Mouse (Mus musculus) CH12.LX (cell line): ENCODE measurements at regions not wholly inside any gene's neighbourhood (a gene's known extent, or its start where the extent isn't known, plus 50 kb on each side); places are given as distances from the start of the nearest gene placed in this dataset.

Source experiments
- DNase-seq: peaks from one replicate; pipeline ENCODE4 v3.0.0-alpha.2; 2013; ENCODE audit errors: extremely low read depth
- H3K27ac ChIP-seq: 2 replicates; pipeline ENCODE4 v1.5.1; 2012; ENCODE audit warnings: low read depth, mild to moderate bottlenecking, control low read depth, moderate library complexity; ENCODE audit not compliant: insufficient read depth
- H3K27me3 ChIP-seq: replicated peaks from 2 replicates; pipeline ENCODE3; 2012; ENCODE audit warnings: inconsistent platforms
- H3K36me3 ChIP-seq, 2 experiments: replicated peaks in 1 of 2; 2 replicates each; pipeline versions ENCODE3 to v1.6.1; 2012; ENCODE audit warnings: inconsistent platforms in 1 of 2, low read length in 1 of 2, mild to moderate bottlenecking in 1 of 2, mixed read lengths in 1 of 2, moderate library complexity in 1 of 2; ENCODE audit not compliant: control insufficient read depth in 1 of 2, insufficient read depth in 1 of 2
- H3K4me1 ChIP-seq, 2 experiments: 2 replicates each; pipeline ENCODE4 v1.6.1; 2012; ENCODE audit warnings: inconsistent platforms in 1 of 2, moderate library complexity in 1 of 2; ENCODE audit not compliant: insufficient read depth in 2 of 2, control insufficient read depth in 1 of 2
- H3K4me2 ChIP-seq: 2 replicates; pipeline ENCODE4 v1.6.1; 2012; ENCODE audit warnings: low read depth, mild to moderate bottlenecking, control low read depth; ENCODE audit not compliant: poor library complexity, insufficient read depth, severe bottlenecking
- H3K4me3 ChIP-seq, 3 experiments: fragments of 150-350 bp in 1 of 3; sonication (generic) in 1 of 3; replicated peaks in 1 of 3; 2 replicates each; pipeline versions ENCODE3 to v1.5.1; 2011 to 2012; ENCODE audit warnings: low read depth in 2 of 3, low read length in 2 of 3, mild to moderate bottlenecking in 2 of 3, moderate library complexity in 2 of 3, control low read depth in 1 of 3, improper control_type of control experiment in 1 of 3, inconsistent platforms in 1 of 3, mixed read lengths in 1 of 3; ENCODE audit not compliant: poor library complexity in 1 of 3
- H3K79me2 ChIP-seq: replicated peaks from 2 replicates; pipeline ENCODE4 v1.6.1; 2012; ENCODE audit warnings: mild to moderate bottlenecking, moderate library complexity; ENCODE audit not compliant: control insufficient read depth, poor library complexity, insufficient read depth, severe bottlenecking; ENCODE audit errors: extremely low read depth
- H3K9ac ChIP-seq: 2 replicates; pipeline ENCODE4 v1.6.1; 2012; ENCODE audit warnings: low read depth, mild to moderate bottlenecking, control low read depth, moderate library complexity; ENCODE audit not compliant: insufficient read depth
- H3K9me3 ChIP-seq: replicated peaks from 2 replicates; pipeline ENCODE3; 2012; ENCODE audit warnings: low read length, inconsistent platforms, mixed read lengths
- CHD1 ChIP-seq: IDR thresholded peaks from 2 replicates; pipeline ENCODE4 v1.6.1; 2012; ENCODE audit warnings: low read depth, low read length, improper control_type of control experiment, inconsistent platforms
- CHD2 ChIP-seq: IDR thresholded peaks from 2 replicates; pipeline ENCODE4 v1.6.1; 2011; ENCODE audit warnings: low read length, improper control_type of control experiment
- ELF1 ChIP-seq: IDR thresholded peaks from 2 replicates; pipeline ENCODE4 v1.6.1; 2014; ENCODE audit warnings: low read depth, mild to moderate bottlenecking, inconsistent platforms, low read length, improper control_type of control experiment
- EP300 ChIP-seq: IDR thresholded peaks from 2 replicates; pipeline ENCODE4 v1.6.1; 2011; ENCODE audit warnings: low read length, improper control_type of control experiment
- ETS1 ChIP-seq: conservative IDR thresholded peaks from 2 replicates; pipeline ENCODE4 v1.6.1; 2012; ENCODE audit warnings: low read depth, mild to moderate bottlenecking, inconsistent platforms, low read length, improper control_type of control experiment, moderate library complexity
- HCFC1 ChIP-seq: IDR thresholded peaks from 2 replicates; pipeline ENCODE4 v1.6.1; 2012; ENCODE audit warnings: low read depth, mild to moderate bottlenecking, inconsistent platforms, low read length, improper control_type of control experiment
- JUN ChIP-seq: IDR thresholded peaks from 2 replicates; pipeline ENCODE4 v1.6.1; 2011; ENCODE audit warnings: low read depth, mild to moderate bottlenecking, low read length, improper control_type of control experiment, moderate library complexity; ENCODE audit not compliant: insufficient read depth
- JUND ChIP-seq: conservative IDR thresholded peaks from 2 replicates; pipeline ENCODE4 v1.6.1; 2011; ENCODE audit warnings: low read depth, low read length, improper control_type of control experiment
- MAX ChIP-seq: IDR thresholded peaks from 2 replicates; pipeline ENCODE4 v1.6.1; 2011; ENCODE audit warnings: low read length, improper control_type of control experiment
- MAZ ChIP-seq: IDR thresholded peaks from 2 replicates; pipeline ENCODE4 v1.6.1; 2012; ENCODE audit warnings: low read depth, mild to moderate bottlenecking, inconsistent platforms, low read length, improper control_type of control experiment, moderate library complexity
- MYC ChIP-seq: IDR thresholded peaks from 2 replicates; pipeline ENCODE4 v1.6.1; 2011; ENCODE audit warnings: low read depth, mild to moderate bottlenecking, improper control_type of control experiment, low read length
- PAX5 ChIP-seq: IDR thresholded peaks from 2 replicates; pipeline ENCODE4 v1.6.1; 2012; ENCODE audit warnings: low read length, inconsistent platforms, mixed read lengths
- SIN3A ChIP-seq: IDR thresholded peaks from 2 replicates; pipeline ENCODE4 v1.6.1; 2012; ENCODE audit warnings: low read length, improper control_type of control experiment, inconsistent platforms
- SMC3 ChIP-seq: IDR thresholded peaks from 2 replicates; pipeline ENCODE4 v1.6.1; 2011; ENCODE audit warnings: low read depth, low read length, improper control_type of control experiment
- USF1 ChIP-seq: IDR thresholded peaks from 2 replicates; pipeline ENCODE4 v1.6.1; 2014; ENCODE audit warnings: low read depth, mild to moderate bottlenecking, inconsistent platforms, low read length, improper control_type of control experiment
- USF2 ChIP-seq: conservative IDR thresholded peaks from 2 replicates; pipeline ENCODE4 v1.6.1; 2011; ENCODE audit warnings: low read depth, low read length, improper control_type of control experiment
- ZNF384 ChIP-seq: IDR thresholded peaks from 2 replicates; pipeline ENCODE4 v1.6.1; 2012; ENCODE audit warnings: low read depth, low read length, improper control_type of control experiment, inconsistent platforms
- dilution Hi-C: fragments of 300-500 bp; cut with MboI; formaldehyde crosslinking; loops from 2 replicates; pipeline ENCODE4 v1.14.3; 2020; ENCODE audit warnings: low sequenced_read_pairs; ENCODE audit not compliant: extremely low pct_unique_long_range_greater_than_20kb, extremely low pct_ligation_motif_present
- in situ Hi-C: fragments of 300-500 bp; cut with MboI; formaldehyde crosslinking; loops from 3 replicates; pipeline ENCODE4 v1.14.3; 2019; ENCODE audit warnings: low sequenced_read_pairs, low pct_ligation_motif_present, low pct_unique_long_range_greater_than_20kb, mixed read lengths

DNA sequence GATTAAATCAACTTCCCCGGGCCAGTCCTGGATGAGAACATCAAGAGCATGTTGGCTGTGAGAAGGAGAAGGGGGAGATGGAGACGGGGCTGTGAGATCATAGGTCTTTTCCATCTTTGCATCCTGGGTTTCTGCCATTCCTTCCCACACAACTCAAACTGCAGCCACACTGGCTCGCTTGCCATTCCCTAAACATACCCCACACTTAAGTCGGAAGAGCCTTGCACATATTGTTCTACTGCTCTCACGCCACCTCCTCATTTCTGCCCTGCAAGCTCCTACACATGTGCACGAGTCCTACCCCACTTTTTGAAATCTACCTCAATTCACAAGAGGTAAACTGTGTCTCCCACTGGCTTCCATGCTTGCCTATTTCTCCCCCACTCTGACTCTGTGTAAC is 228.3 kb upstream of the Lyplal1 start:
- DNase-seq, result no peak
- dilution Hi-C loops (no loop called here), in situ Hi-C loops (no loop called here)
- Histone ChIP-seq H3K4me2 (no peak overlapping the region), H3K27me3 (no peaks in the 10 kb centered on the region), H3K4me3 (no peak overlapping the region), H3K4me1 (no peaks in the 10 kb centered on the region), H3K36me3 (no peaks in the 10 kb centered on the region), H3K27ac (no peak overlapping the region), H3K9me3 (peaks cover 61% of the 10 kb centered on the region), H3K9ac (no peak overlapping the region), H3K79me2 (no peaks in the 10 kb centered on the region)
- TF ChIP-seq PAX5, result no peak
- no peak for TF ChIP-seq JUN
- no peak for TF ChIP-seq ELF1
- TF ChIP-seq MAZ, result no peak
- TF ChIP-seq EP300, result no peak
- no peak for TF ChIP-seq SMC3
- no peak for TF ChIP-seq USF1
- TF ChIP-seq HCFC1, result no peak
- TF ChIP-seq ZNF384, result no peak

GRCm38 (mm10) chr1:186342931-186343506 is 225.9 kb upstream of the Lyplal1 start:
- H3K9ac ChIP-seq, result no peak overlapping the region
- H3K4me3 ChIP-seq, result no peak overlapping the region
- peaks cover 52% of the 10 kb centered on the region for H3K9me3 ChIP-seq
- no peaks in the 10 kb centered on the region for H3K4me1 ChIP-seq
- no peak overlapping the region for H3K27ac ChIP-seq
- H3K36me3 ChIP-seq, result no peaks in the 10 kb centered on the region
- H3K27me3 ChIP-seq, result no peaks in the 10 kb centered on the region
- dilution Hi-C loops (no loop called here), in situ Hi-C loops (no loop called here)
- no peak for DNase-seq
- H3K79me2 ChIP-seq, result no peaks in the 10 kb centered on the region
- TF ChIP-seq MYC (no peak), ZNF384 (no peak), JUN (no peak), EP300 (no peak), SMC3 (no peak), SIN3A (no peak), CHD2 (no peak), MAX (no peak), USF2 (no peak), HCFC1 (no peak), JUND (no peak), CHD1 (no peak), ETS1 (no peak)
- TF ChIP-seq, all 38 proteins: peak for 0
- H3K4me2 ChIP-seq, result no peak overlapping the region
